Mouse (Mus musculus): ENCODE measurements around the gene Nme8. TPM values are rescaled to one million over a fixed set of nuclear protein-coding genes. Genes with fewer than 3 reads are reported as not detected.
A peak's percentile ranks its signal among the peaks of the same experiment; 100 is the strongest.

Gene Nme8
- total RNA-seq, 1 experiment: not detected

DNA sequence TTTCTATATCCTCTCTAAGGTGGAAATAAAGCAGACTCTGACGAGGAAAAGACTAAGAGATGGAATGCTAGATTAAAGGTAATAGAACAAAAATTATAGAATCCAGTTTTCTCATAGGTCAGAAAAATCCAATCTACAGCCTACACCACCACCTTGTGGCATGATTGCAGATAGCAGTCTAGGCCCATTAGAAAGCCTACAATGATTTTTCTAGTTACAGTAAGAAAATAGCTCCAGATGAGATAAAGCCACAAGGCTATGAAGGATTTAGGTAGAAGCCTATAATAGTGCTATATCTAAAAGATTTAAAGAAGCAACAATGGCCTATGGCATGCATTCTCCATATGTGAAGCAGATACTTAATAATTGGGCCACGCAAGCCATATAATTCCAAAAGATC lies 13.6 kb downstream of the Nme8 start:
- no peak overlapping the region for H3K9ac ChIP-seq (ENCODE audit: insufficient read depth, low read depth, low read length, poor library complexity, severe bottlenecking)
- no peak overlapping the region for H3K27ac ChIP-seq (ENCODE audit: insufficient read depth, low read depth, low read length, poor library complexity, severe bottlenecking)
- no peak overlapping the region for H3K4me3 ChIP-seq (ENCODE audit: insufficient read depth in 1 of 2, low read depth in 1 of 2, low read length in 2 of 2, poor library complexity in 1 of 2, severe bottlenecking in 1 of 2)
- in situ Hi-C loops (cut with MboI; ENCODE audit: low sequenced_read_pairs in 2 of 2, unreplicated experiment in 2 of 2): loop anchor here in 1 of 2 experiments (25.0 kb wide), 2 partner anchors 522 to 772 kb away; no protein-coding TSS in a partner anchor
- DNase-seq (ENCODE audit: low read depth, low spot score): no peak
- no peaks in the 10 kb centered on the region for H3K9me3 ChIP-seq (ENCODE audit: control insufficient read depth, insufficient read depth, low read depth, low read length)
- no peaks in the 10 kb centered on the region for H3K36me3 ChIP-seq (ENCODE audit: control insufficient read depth, insufficient read depth, low read length, poor library complexity, severe bottlenecking)
- TF ChIP-seq CHD2 (IDR thresholded peaks at IDR 0.05; ENCODE audit: low read depth, low read length) (no peak), ZC3H11A (IDR thresholded peaks at IDR 0.05; ENCODE audit: borderline replicate concordance, low read depth, low read length) (peak; percentile 100), MAFK (IDR thresholded peaks at IDR 0.05; ENCODE audit: insufficient read depth, low read depth, low read length) (no peak)
- no peaks in the 10 kb centered on the region for H3K4me1 ChIP-seq (ENCODE audit: control insufficient read depth in 2 of 2, insufficient read depth in 2 of 2, low read length in 2 of 2, poor library complexity in 1 of 2)

DNA sequence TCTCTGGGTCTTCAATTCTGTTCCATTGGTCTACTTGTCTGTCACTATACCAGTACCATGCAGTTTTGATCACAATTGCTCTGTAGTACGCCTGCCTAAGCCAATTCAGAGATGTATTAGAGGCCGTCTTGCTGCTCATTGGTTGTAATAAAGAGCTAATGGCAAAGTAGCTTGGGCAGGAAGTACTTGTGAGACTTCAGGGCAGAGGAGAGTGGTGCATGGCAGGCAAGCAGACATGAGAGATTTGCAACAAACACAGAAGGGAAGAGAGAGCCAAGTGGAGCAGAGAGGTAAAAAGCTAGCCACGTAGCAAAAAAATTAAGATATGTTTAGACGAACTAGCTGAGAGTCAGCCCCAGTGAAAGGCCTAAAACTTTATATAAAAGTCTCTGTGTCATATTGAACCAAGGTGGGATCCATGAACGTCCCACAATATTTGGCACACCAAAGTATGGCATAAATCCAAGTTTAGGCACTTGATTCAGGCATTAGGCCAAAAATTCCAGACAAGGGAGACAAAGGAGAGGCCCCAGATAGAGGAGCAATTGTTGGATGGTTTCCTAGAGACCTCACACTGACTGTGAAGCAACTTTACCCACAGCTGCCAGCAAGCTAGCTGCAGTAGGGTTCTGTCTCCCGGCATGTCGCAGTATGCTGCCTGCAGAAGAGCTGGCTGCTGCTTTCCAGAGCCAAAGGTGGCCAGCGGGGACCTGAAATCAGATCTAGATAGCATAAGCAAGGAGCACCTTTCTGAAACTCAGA lies 14.5 kb downstream of the Nme8 start:
- H3K9me3 ChIP-seq (ENCODE audit: control insufficient read depth, insufficient read depth, low read depth, low read length): no peaks in the 10 kb centered on the region
- TF ChIP-seq HCFC1 (IDR thresholded peaks at IDR 0.05; ENCODE audit: borderline replicate concordance, insufficient read depth, low read length) (no peak), CHD2 (IDR thresholded peaks at IDR 0.05; ENCODE audit: low read depth, low read length) (no peak), ZNF384 (IDR thresholded peaks at IDR 0.05; ENCODE audit: low read depth, low read length) (no peak), MAFK (IDR thresholded peaks at IDR 0.05; ENCODE audit: insufficient read depth, low read depth, low read length) (no peak), ZC3H11A (IDR thresholded peaks at IDR 0.05; ENCODE audit: borderline replicate concordance, low read depth, low read length) (no peak)
- in situ Hi-C loops (cut with MboI; ENCODE audit: low sequenced_read_pairs in 2 of 2, unreplicated experiment in 2 of 2): loop anchor here in 1 of 2 experiments (25.0 kb wide), 2 partner anchors 521 to 771 kb away; no protein-coding TSS in a partner anchor
- no peak overlapping the region for H3K4me3 ChIP-seq (ENCODE audit: insufficient read depth in 1 of 2, low read depth in 1 of 2, low read length in 2 of 2, poor library complexity in 1 of 2, severe bottlenecking in 1 of 2)
- H3K4me1 ChIP-seq (ENCODE audit: control insufficient read depth in 2 of 2, insufficient read depth in 2 of 2, low read length in 2 of 2, poor library complexity in 1 of 2): no peaks in the 10 kb centered on the region
- no peak overlapping the region for H3K27ac ChIP-seq (ENCODE audit: insufficient read depth, low read depth, low read length, poor library complexity, severe bottlenecking)
- no peaks in the 10 kb centered on the region for H3K36me3 ChIP-seq (ENCODE audit: control insufficient read depth, insufficient read depth, low read length, poor library complexity, severe bottlenecking)
- no peak overlapping the region for H3K9ac ChIP-seq (ENCODE audit: insufficient read depth, low read depth, low read length, poor library complexity, severe bottlenecking)
- DNase-seq (ENCODE audit: low read depth, low spot score): no peak

DNA sequence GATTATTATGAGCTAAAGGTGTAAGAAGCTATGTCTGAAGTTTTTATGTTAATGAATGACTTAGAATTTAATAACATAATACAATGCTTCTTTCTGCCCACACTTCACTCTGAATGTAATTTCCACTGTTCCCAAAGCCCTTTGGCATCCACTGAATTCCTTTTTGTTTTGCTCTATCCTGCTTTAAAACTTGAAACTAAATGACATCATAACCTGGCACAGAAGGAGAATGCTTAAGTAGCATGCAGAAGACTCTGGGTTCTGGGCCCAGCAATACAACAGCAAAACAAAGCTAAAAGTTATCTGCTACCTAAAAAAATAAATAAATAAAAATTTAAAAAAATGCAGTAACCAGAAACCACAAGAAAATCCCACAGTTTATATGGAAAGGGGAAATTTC lies 23.0 kb downstream of the Nme8 start:
- Histone ChIP-seq H3K4me1 (ENCODE audit: control insufficient read depth in 2 of 2, insufficient read depth in 2 of 2, low read length in 2 of 2, poor library complexity in 1 of 2) (no peaks in the 10 kb centered on the region), H3K9me3 (ENCODE audit: control insufficient read depth, insufficient read depth, low read depth, low read length) (no peaks in the 10 kb centered on the region), H3K9ac (ENCODE audit: insufficient read depth, low read depth, low read length, poor library complexity, severe bottlenecking) (no peak overlapping the region), H3K27ac (ENCODE audit: insufficient read depth, low read depth, low read length, poor library complexity, severe bottlenecking) (no peak overlapping the region), H3K4me3 (ENCODE audit: insufficient read depth in 1 of 2, low read depth in 1 of 2, low read length in 2 of 2, poor library complexity in 1 of 2, severe bottlenecking in 1 of 2) (no peak overlapping the region), H3K36me3 (ENCODE audit: control insufficient read depth, insufficient read depth, low read length, poor library complexity, severe bottlenecking) (no peaks in the 10 kb centered on the region)
- in situ Hi-C loops (cut with MboI; ENCODE audit: low sequenced_read_pairs in 2 of 2, unreplicated experiment in 2 of 2): no loop called here
- TF ChIP-seq ZNF384 (IDR thresholded peaks at IDR 0.05; ENCODE audit: low read depth, low read length): no peak
- no peak for TF ChIP-seq MAFK (IDR thresholded peaks at IDR 0.05; ENCODE audit: insufficient read depth, low read depth, low read length)
- no peak for TF ChIP-seq CHD2 (IDR thresholded peaks at IDR 0.05; ENCODE audit: low read depth, low read length)
- no peak for TF ChIP-seq HCFC1 (IDR thresholded peaks at IDR 0.05; ENCODE audit: borderline replicate concordance, insufficient read depth, low read length)
- TF ChIP-seq ZC3H11A (IDR thresholded peaks at IDR 0.05; ENCODE audit: borderline replicate concordance, low read depth, low read length): no peak
- no peak for DNase-seq (ENCODE audit: low read depth, low spot score)

DNA sequence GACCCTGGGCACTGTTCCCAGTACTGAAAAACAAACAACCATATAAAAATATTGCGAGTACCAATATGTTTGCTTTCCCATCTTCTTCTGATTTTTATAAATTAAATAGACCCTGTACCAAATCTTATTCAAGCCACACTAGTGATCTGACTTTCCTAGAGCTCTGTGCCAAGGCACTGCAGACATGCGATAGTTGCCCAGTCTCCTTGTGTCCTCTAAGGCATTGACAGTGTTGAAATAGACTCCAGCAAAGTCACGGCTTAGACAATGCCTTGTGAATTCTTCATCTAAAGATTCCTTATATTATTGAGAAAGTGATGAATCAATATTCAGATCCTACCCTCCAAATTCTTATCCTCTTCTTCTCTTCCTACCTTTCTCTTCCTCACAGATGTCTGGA lies 23.6 kb downstream of the Nme8 start:
- in situ Hi-C loops (cut with MboI; ENCODE audit: low sequenced_read_pairs in 2 of 2, unreplicated experiment in 2 of 2): no loop called here
- no peak for TF ChIP-seq ZC3H11A (IDR thresholded peaks at IDR 0.05; ENCODE audit: borderline replicate concordance, low read depth, low read length)
- no peak for TF ChIP-seq HCFC1 (IDR thresholded peaks at IDR 0.05; ENCODE audit: borderline replicate concordance, insufficient read depth, low read length)
- TF ChIP-seq ZNF384 (IDR thresholded peaks at IDR 0.05; ENCODE audit: low read depth, low read length): no peak
- no peak for TF ChIP-seq MAFK (IDR thresholded peaks at IDR 0.05; ENCODE audit: insufficient read depth, low read depth, low read length)
- TF ChIP-seq CHD2 (IDR thresholded peaks at IDR 0.05; ENCODE audit: low read depth, low read length): no peak

More for the DNA sequence above, 23.6 kb downstream of the Nme8 start:
- H3K36me3 ChIP-seq (ENCODE audit: control insufficient read depth, insufficient read depth, low read length, poor library complexity, severe bottlenecking): no peaks in the 10 kb centered on the region
- no peak overlapping the region for H3K27ac ChIP-seq (ENCODE audit: insufficient read depth, low read depth, low read length, poor library complexity, severe bottlenecking)
- no peak overlapping the region for H3K9ac ChIP-seq (ENCODE audit: insufficient read depth, low read depth, low read length, poor library complexity, severe bottlenecking)
- H3K4me1 ChIP-seq (ENCODE audit: control insufficient read depth in 2 of 2, insufficient read depth in 2 of 2, low read length in 2 of 2, poor library complexity in 1 of 2): no peaks in the 10 kb centered on the region
- no peaks in the 10 kb centered on the region for H3K9me3 ChIP-seq (ENCODE audit: control insufficient read depth, insufficient read depth, low read depth, low read length)
- no peak for DNase-seq (ENCODE audit: low read depth, low spot score)
- H3K4me3 ChIP-seq (ENCODE audit: insufficient read depth in 1 of 2, low read depth in 1 of 2, low read length in 2 of 2, poor library complexity in 1 of 2, severe bottlenecking in 1 of 2): no peak overlapping the region
